Mouse (Mus musculus): ENCODE measurements around the gene Wdr45b.
"Not testable (repeated sequence)": the region's sequence is repeated elsewhere in the genome, so short reads cannot be mapped to it uniquely, and the experiment has no call there.

Wdr45b gene

GRCm38 (mm10) chr11:121328619-121329018 is 25.6 kb downstream of the Wdr45b start:
- in situ Hi-C loops (cut with MboI, MseI): no loop called here

GRCm38 (mm10) chr11:121328206-121328605 is 26.0 kb downstream of the Wdr45b start:
- in situ Hi-C loops (cut with MboI, MseI): no loop called here

- in situ Hi-C loops (cut with MboI, MseI): no loop called here
These were observed 27.6 kb downstream of the Wdr45b start for GRCm38 (mm10) chr11:121326681-121327080.

- in situ Hi-C loops (cut with MboI, MseI): no loop called here
These were observed 28.2 kb downstream of the Wdr45b start for GRCm38 (mm10) chr11:121326034-121326433.

- in situ Hi-C loops (cut with MboI, MseI): not testable (repeated sequence)
These were observed 46.5 kb downstream of the Wdr45b start for GRCm38 (mm10) chr11:121307712-121308111.

GRCm38 (mm10) chr11:121306608-121307007 is 47.6 kb downstream of the Wdr45b start:
- in situ Hi-C loops (cut with MboI, MseI): no loop called here

- in situ Hi-C loops (cut with MboI, MseI): no loop called here
These were observed 48.9 kb downstream of the Wdr45b start for GRCm38 (mm10) chr11:121305371-121305770.

GRCm38 (mm10) chr11:121300265-121300664 is 54.0 kb downstream of the Wdr45b start:
- in situ Hi-C loops (cut with MboI, MseI): no loop called here

GRCm38 (mm10) chr11:121298493-121298892 is 55.8 kb downstream of the Wdr45b start:
- in situ Hi-C loops (cut with MboI, MseI): no loop called here

- in situ Hi-C loops (cut with MboI, MseI): no loop called here
These were observed 59.5 kb downstream of the Wdr45b start for GRCm38 (mm10) chr11:121294771-121295170.

GRCm38 (mm10) chr11:121289859-121290258 is 64.4 kb downstream of the Wdr45b start:
- in situ Hi-C loops (cut with MboI, MseI): no loop called here

- in situ Hi-C loops (cut with MboI, MseI): no loop called here
These were observed 71.3 kb downstream of the Wdr45b start for GRCm38 (mm10) chr11:121282911-121283310.

GRCm38 (mm10) chr11:121278011-121278410 is 76.2 kb downstream of the Wdr45b start:
- in situ Hi-C loops (cut with MboI, MseI): no loop called here

GRCm38 (mm10) chr11:121277516-121277915 is 76.7 kb downstream of the Wdr45b start:
- in situ Hi-C loops (cut with MboI, MseI): no loop called here
